Mouse (Mus musculus) forebrain, embryonic 14.5 days (tissue): ENCODE results near the gene Ehd2. TPM values are rescaled to one million over a fixed set of nuclear protein-coding genes. Genes with fewer than 3 reads are reported as not detected.

ENCODE experiments used
- ATAC-seq: fragments of 200-750 bp; cut with Nextera tagmentation; 2 replicates; pipeline ENCODE4 v1.8.0; 2017; ENCODE audit warnings: mild to moderate bottlenecking, moderate library complexity
- DNase-seq: peaks from one replicate; pipeline ENCODE4 v3.0.0-alpha.2; 2015; ENCODE audit warnings: low spot score
- H3K27ac ChIP-seq: fragments of 300-500 bp; sonication (generic); 2 replicates; pipeline ENCODE4 v1.5.1; 2014; ENCODE audit warnings: low read depth, mild to moderate bottlenecking, control low read depth, low read length, moderate library complexity
- H3K27me3 ChIP-seq: fragments of 300-500 bp; sonication (generic); replicated peaks from 2 replicates; pipeline ENCODE4 v1.6.1; 2014; ENCODE audit warnings: low read length, control low read depth, mixed read lengths; ENCODE audit not compliant: control insufficient read depth, insufficient read depth
- H3K36me3 ChIP-seq: fragments of 300-500 bp; sonication (generic); 2 replicates; pipeline ENCODE4 v1.6.1; 2014; ENCODE audit warnings: low read length, control low read depth; ENCODE audit not compliant: control insufficient read depth, insufficient read depth
- H3K4me1 ChIP-seq: fragments of 300-500 bp; sonication (generic); 2 replicates; pipeline ENCODE4 v1.6.1; 2014; ENCODE audit warnings: antibody characterized with exemption, low read length, control low read depth; ENCODE audit not compliant: control insufficient read depth, insufficient read depth
- H3K4me2 ChIP-seq: fragments of 300-500 bp; sonication (generic); 2 replicates; pipeline ENCODE4 v1.6.1; 2014; ENCODE audit warnings: mild to moderate bottlenecking, control low read depth, low read length
- H3K4me3 ChIP-seq: fragments of 300-500 bp; sonication (generic); 2 replicates; pipeline ENCODE4 v1.5.1; 2014; ENCODE audit warnings: low read depth, low read length, control low read depth
- H3K9ac ChIP-seq: fragments of 300-500 bp; sonication (generic); 2 replicates; pipeline ENCODE4 v1.6.1; 2014; ENCODE audit warnings: mild to moderate bottlenecking, low read length, control low read depth, moderate library complexity
- H3K9me3 ChIP-seq: fragments of 300-500 bp; sonication (generic); replicated peaks from 2 replicates; pipeline ENCODE4 v1.6.1; 2016; ENCODE audit warnings: low read length, control low read depth, mixed read lengths; ENCODE audit not compliant: control insufficient read depth
- WGBS: fragments of 180-500 bp; shearing (Covaris S2); extraction: QIAGEN DNeasy Blood & Tissue Kit; methylation state at CpG from one replicate; pipeline ENCODE4 v1.1.7; 2014; 5-methylcytosine and 5-hydroxymethylcytosine counted together
- polyA plus RNA-seq: library from polyadenylated mRNA; unstranded; fragments of >200 nt; fragmentation: Nextera tagmentation; extraction: Ambion mirVana; gene quantifications from 2 replicates; pipeline ENCODE4 v1.2.1, GENCODE M21; 2014

Ehd2 gene
- polyA plus RNA-seq, 1 experiment from 2014 or later = 4.5 TPM

GRCm38 (mm10) chr7:15945721-15946536, 21.4 kb downstream of the Ehd2 start, which contains the start of gene Nop53:
Gene Nop53, minus strand, starts transcription at chr7:15946074.
- WGBS = 2% methylated on average over 59 of the region's 59 CpGs

GRCm38 (mm10) chr7:15945211-15945610, 22.2 kb downstream of the Ehd2 start:
- H3K27me3 ChIP-seq = no peaks in the 10 kb centered on the region
- peak overlapping the region; percentile 67 for H3K4me3 ChIP-seq
- H3K4me1 ChIP-seq = peaks cover 6% of the 10 kb centered on the region
- H3K9me3 ChIP-seq = no peaks in the 10 kb centered on the region
- peak overlapping the region; percentile 61 for H3K4me2 ChIP-seq
- H3K27ac ChIP-seq = no peak overlapping the region
- H3K36me3 ChIP-seq = peaks cover 43% of the 10 kb centered on the region
- peak; percentile 1; the same call in 1 of the 2 replicates for ATAC-seq
- no peak for DNase-seq
- 9% methylated on average over 8 of the region's 8 CpGs for WGBS
- H3K9ac ChIP-seq = peak overlapping the region; percentile 71

More at GRCm38 (mm10) chr7:15945721-15946536, 21.4 kb downstream of the Ehd2 start, which contains the start of gene Nop53:
- Histone ChIP-seq H3K27ac (peak within 1 kb of the TSS; percentile 88), H3K4me2 (peak within 1 kb of the TSS; percentile 61), H3K27me3 (no peaks in the 10 kb centered on the region), H3K4me3 (peak within 1 kb of the TSS; percentile 67), H3K36me3 (peaks cover 36% of the 10 kb centered on the region), H3K9me3 (no peaks in the 10 kb centered on the region), H3K9ac (peak within 1 kb of the TSS; percentile 71), H3K4me1 (peaks cover 6% of the 10 kb centered on the region)
- peak; percentile 96 for ATAC-seq
- DNase-seq = peak; percentile 99

GRCm38 (mm10) chr7:15944311-15944710, 23.1 kb downstream of the Ehd2 start:
- Histone ChIP-seq H3K27ac (no peak overlapping the region), H3K36me3 (peaks cover 52% of the 10 kb centered on the region), H3K4me1 (peaks cover 6% of the 10 kb centered on the region), H3K27me3 (no peaks in the 10 kb centered on the region), H3K4me2 (no peak overlapping the region; the same call in none of the 2 replicates), H3K4me3 (no peak overlapping the region), H3K9me3 (no peaks in the 10 kb centered on the region), H3K9ac (no peak overlapping the region)
- ATAC-seq (no peak), DNase-seq (no peak)
- WGBS = 86% methylated on average over 1 of the region's 1 CpGs

- Histone ChIP-seq H3K4me3 (no peak overlapping the region), H3K4me1 (no peaks in the 10 kb centered on the region), H3K27me3 (no peaks in the 10 kb centered on the region), H3K9me3 (no peaks in the 10 kb centered on the region), H3K36me3 (peaks cover 79% of the 10 kb centered on the region), H3K9ac (no peak overlapping the region), H3K4me2 (no peak overlapping the region), H3K27ac (no peak overlapping the region)
- DNase-seq (no peak), ATAC-seq (no peak)
- 100% methylated on average over 3 of the region's 3 CpGs for WGBS
Observed at GRCm38 (mm10) chr7:15938621-15939020, 28.7 kb downstream of the Ehd2 start.

GRCm38 (mm10) chr7:15937491-15937890, 29.9 kb downstream of the Ehd2 start:
- no peaks in the 10 kb centered on the region for H3K4me1 ChIP-seq
- H3K4me2 ChIP-seq = no peak overlapping the region
- peaks cover 68% of the 10 kb centered on the region for H3K36me3 ChIP-seq
- DNase-seq = no peak
- 90% methylated on average over 5 of the region's 5 CpGs for WGBS
- H3K9me3 ChIP-seq = no peaks in the 10 kb centered on the region
- no peak overlapping the region for H3K4me3 ChIP-seq
- H3K27ac ChIP-seq = no peak overlapping the region
- H3K9ac ChIP-seq = no peak overlapping the region
- no peak for ATAC-seq
- no peaks in the 10 kb centered on the region for H3K27me3 ChIP-seq

- no peak for DNase-seq
- Histone ChIP-seq H3K9me3 (no peaks in the 10 kb centered on the region), H3K4me1 (no peaks in the 10 kb centered on the region), H3K27me3 (no peaks in the 10 kb centered on the region), H3K36me3 (peaks cover 30% of the 10 kb centered on the region), H3K4me3 (no peak overlapping the region), H3K9ac (no peak overlapping the region), H3K27ac (no peak overlapping the region), H3K4me2 (no peak overlapping the region)
- ATAC-seq = no peak
- WGBS = 67% methylated on average over 16 of the region's 16 CpGs
Observed at GRCm38 (mm10) chr7:15933437-15934359, 33.7 kb downstream of the Ehd2 start.

GRCm38 (mm10) chr7:15931635-15932034, 35.7 kb downstream of the Ehd2 start:
- no peak for ATAC-seq
- DNase-seq = no peak
- no peaks in the 10 kb centered on the region for H3K4me1 ChIP-seq
- WGBS = 87% methylated on average over 3 of the region's 3 CpGs
- no peak overlapping the region for H3K9ac ChIP-seq
- no peak overlapping the region for H3K4me2 ChIP-seq
- no peaks in the 10 kb centered on the region for H3K9me3 ChIP-seq
- no peak overlapping the region for H3K27ac ChIP-seq
- H3K27me3 ChIP-seq = no peaks in the 10 kb centered on the region
- peaks cover 9% of the 10 kb centered on the region for H3K36me3 ChIP-seq
- no peak overlapping the region for H3K4me3 ChIP-seq

- Histone ChIP-seq H3K27ac (no peak overlapping the region), H3K9ac (no peak overlapping the region), H3K4me3 (no peak overlapping the region), H3K4me2 (no peak overlapping the region), H3K36me3 (peaks cover under 1% of the 10 kb centered on the region; the same call in 1 of the 2 replicates), H3K4me1 (no peaks in the 10 kb centered on the region), H3K27me3 (no peaks in the 10 kb centered on the region), H3K9me3 (no peaks in the 10 kb centered on the region)
- ATAC-seq (no peak), DNase-seq (no peak)
- 63% methylated on average over 2 of the region's 2 CpGs for WGBS
Observed at GRCm38 (mm10) chr7:15930543-15930942, 36.8 kb downstream of the Ehd2 start.
